9 mouse cellular contexts compared by ENCODE assay signal in the genomic region with DNA sequence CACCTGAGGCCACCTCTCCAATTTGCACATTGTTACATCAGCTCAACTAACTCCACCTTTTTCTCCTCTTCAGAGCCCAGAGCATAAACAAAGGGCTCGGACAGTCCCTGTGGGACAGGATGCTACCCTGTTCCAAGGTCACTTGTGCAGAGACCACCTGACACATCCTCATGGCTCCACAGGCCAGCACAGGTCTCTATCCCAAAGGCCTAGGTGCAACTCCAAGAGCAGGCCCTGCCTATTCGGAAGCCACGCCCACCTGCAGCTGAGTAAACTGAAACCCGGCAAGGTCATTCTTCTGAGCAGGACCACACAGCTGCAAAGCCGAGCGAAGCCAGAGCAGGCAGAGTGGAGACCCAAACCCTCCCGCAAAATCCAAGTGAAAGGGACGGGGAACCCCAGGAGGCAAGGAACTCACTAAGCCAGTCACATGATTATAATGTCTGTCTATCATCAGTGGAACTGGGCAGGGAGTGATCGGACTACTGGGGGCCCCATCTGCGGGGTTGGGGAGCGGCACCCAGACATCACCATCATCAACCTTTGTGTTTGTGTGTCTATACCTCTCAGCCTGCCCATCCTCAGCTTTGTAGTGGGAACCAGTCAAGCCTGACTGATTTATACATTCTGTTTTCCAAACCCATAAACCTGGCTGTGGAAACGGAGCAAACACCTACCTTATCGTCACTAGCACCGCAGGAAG.
DNase-seq lines count a peak whose midpoint lies in the region; ATAC-seq and TF ChIP-seq lines count a peak whose summit lies in the region.
"Had no signal": no experiment of that assay in that cellular context is flagged by ENCODE, and none has a peak within 500 bp of the region (broad histone marks: within the 10 kb centered on the region; RNA-seq: fewer than 3 reads in every experiment).

No protein-coding gene starts in this region.

- 35% methylated on average over 14 of the region's 14 CpGs for WGBS in heart, embryonic 10.5 days
- WGBS in intestine, embryonic 15.5 days: 24% methylated on average over 14 of the region's 14 CpGs
- 57% methylated on average over 14 of the region's 14 CpGs for WGBS in liver, embryonic 12.5 days (ENCODE audit: insufficient replicate concordance)

- peak; percentile 5; the same call in 1 of the 2 replicates for ATAC-seq in G1E (ENCODE audit: extremely low read depth, insufficient number of reproducible peaks, low FRiP score, poor library complexity, severe bottlenecking)
- peak; percentile 86 for ATAC-seq in intestine, embryonic 15.5 days
- ATAC-seq in liver, embryonic 12.5 days: peak; percentile 64
- no peak for ATAC-seq in erythroblast, adult 5-6 weeks (replicated peaks; ENCODE audit: low FRiP score, poor library complexity, severe bottlenecking)
- no peak for ATAC-seq in megakaryocyte, adult 5-6 weeks (ENCODE audit: poor library complexity, severe bottlenecking)

- no peak overlapping the region for H3K9ac ChIP-seq in intestine, embryonic 15.5 days
- H3K9ac ChIP-seq in liver, embryonic 12.5 days: no peak overlapping the region
- H3K9ac ChIP-seq: hindbrain, embryonic 15.5 days had no signal

- no peak for DNase-seq in heart, embryonic 10.5 days (ENCODE audit: low spot score)
- no peak for DNase-seq in heart, adult 8-10 months (ENCODE audit: low spot score)
- DNase-seq in G1E (ENCODE audit: low spot score): peak; percentile 53
- DNase-seq in gastrocnemius, postnatal 25 days: no peak

- H3K27ac ChIP-seq in heart, embryonic 10.5 days: peak overlapping the region; percentile 73
- H3K27ac ChIP-seq in intestine, embryonic 15.5 days: no peak overlapping the region
- no peak overlapping the region for H3K27ac ChIP-seq in liver, embryonic 12.5 days
- H3K27ac ChIP-seq: hindbrain, embryonic 15.5 days had no signal

- peaks cover 29% of the 10 kb centered on the region for H3K4me1 ChIP-seq in heart, embryonic 10.5 days
- peaks cover 68% of the 10 kb centered on the region for H3K4me1 ChIP-seq in G1E (ENCODE audit: insufficient read depth, low read depth, low read length)
- H3K4me1 ChIP-seq in intestine, embryonic 15.5 days (replicated peaks): peaks cover 9% of the 10 kb centered on the region
- H3K4me1 ChIP-seq in liver, embryonic 12.5 days: peaks cover 34% of the 10 kb centered on the region

- no peaks in the 10 kb centered on the region for H3K36me3 ChIP-seq in heart, embryonic 10.5 days
- H3K36me3 ChIP-seq in G1E (replicated peaks): peaks cover 55% of the 10 kb centered on the region
- no peaks in the 10 kb centered on the region for H3K36me3 ChIP-seq in intestine, embryonic 15.5 days
- no peaks in the 10 kb centered on the region for H3K36me3 ChIP-seq in liver, embryonic 12.5 days
- H3K36me3 ChIP-seq: hindbrain, embryonic 15.5 days had no signal

- peak overlapping the region; percentile 22; the same call in 1 of the 2 replicates for H3K4me3 ChIP-seq in heart, embryonic 10.5 days
- H3K4me3 ChIP-seq in G1E (ENCODE audit: low read depth, low read length): peak overlapping the region; percentile 65; the same call in 1 of the 2 replicates
- H3K4me3 ChIP-seq in intestine, embryonic 15.5 days (replicated peaks): 0 out of 2 replicates have a peak overlapping the region, but pooled peaks have one; percentile 10
- H3K4me3 ChIP-seq in liver, embryonic 12.5 days: no peak overlapping the region
- H3K4me3 ChIP-seq: hindbrain, embryonic 15.5 days had no signal

- TF ChIP-seq CTCF in G1E (IDR thresholded peaks at IDR 0.05; ENCODE audit: low read depth, low read length): no peak

- H3K27me3 ChIP-seq in heart, embryonic 10.5 days (ENCODE audit: insufficient read depth, poor library complexity, severe bottlenecking): peaks cover under 1% of the 10 kb centered on the region; the same call in 1 of the 2 replicates
- H3K27me3 ChIP-seq in G1E (ENCODE audit: insufficient read depth, low read length): no peaks in the 10 kb centered on the region
- no peaks in the 10 kb centered on the region for H3K27me3 ChIP-seq in intestine, embryonic 15.5 days (replicated peaks)
- H3K27me3 ChIP-seq in liver, embryonic 12.5 days (replicated peaks): 0 out of 2 replicates have a peak, but pooled peaks cover 2% of the 10 kb centered on the region
- H3K27me3 ChIP-seq: hindbrain, embryonic 15.5 days had no signal

- peak overlapping the region; percentile 48 for H3K4me2 ChIP-seq in intestine, embryonic 15.5 days (replicated peaks)
- peak overlapping the region; percentile 36 for H3K4me2 ChIP-seq in liver, embryonic 12.5 days
- H3K4me2 ChIP-seq: hindbrain, embryonic 15.5 days had no signal

- no peaks in the 10 kb centered on the region for H3K9me3 ChIP-seq in heart, embryonic 10.5 days
- H3K9me3 ChIP-seq in G1E (replicated peaks): no peaks in the 10 kb centered on the region
- no peaks in the 10 kb centered on the region for H3K9me3 ChIP-seq in intestine, embryonic 15.5 days
- no peaks in the 10 kb centered on the region for H3K9me3 ChIP-seq in liver, embryonic 12.5 days (replicated peaks)
- H3K9me3 ChIP-seq: hindbrain, embryonic 15.5 days had no signal

Comparison
In these comparisons a context has a peak if more than half of its experiments do, and no peak if none do; other contexts are left out.
1. ATAC-seq: peak in G1E (single experiment), intestine, embryonic 15.5 days (single experiment) and liver, embryonic 12.5 days (single experiment); none in erythroblast, adult 5-6 weeks (single experiment) and megakaryocyte, adult 5-6 weeks (single experiment).